Mouse (Mus musculus) adrenal gland, postnatal 10 days (tissue): ENCODE data around the gene Aipl1. TPM values are rescaled to one million over a fixed set of nuclear protein-coding genes. Genes with fewer than 3 reads are reported as not detected.

ENCODE experiments used
- total RNA-seq, 2 experiments: library from RNA; stranded (reverse); gene quantifications; 2 replicates each; pipeline ENCODE4 v1.2.3; 2021

The Aipl1 gene
- total RNA-seq, 2 experiments from 2014 or later = 0.27 to 0.33 TPM

Other genes starting within 250 kb of the Aipl1 start
- gene Pimreg, start 4.5 kb upstream of the Aipl1 start, total RNA-seq = 10 to 100 TPM; 14.1 to 23.8 TPM
- gene Pitpnm3, start 98.3 kb upstream of the Aipl1 start, total RNA-seq = 1 to 10 TPM; 1.4 to 1.5 TPM
- gene Gm43951, start 169.3 kb upstream of the Aipl1 start, total RNA-seq = 1 to 10 TPM in 1 of 2 experiments, under 1 TPM in 1; 0.57 to 1.2 TPM
- gene 4933427D14Rik, start 169.9 kb upstream of the Aipl1 start, total RNA-seq = 10 to 100 TPM in 1 of 2 experiments, 1 to 10 TPM in 1; 6.1 to 10.9 TPM
- 10 to 100 TPM; 61.5 to 64.0 TPM for gene Txndc17, start 170.0 kb upstream of the Aipl1 start, total RNA-seq
- 10 to 100 TPM; 12.3 to 14.4 TPM for gene Med31, start 178.1 kb upstream of the Aipl1 start, total RNA-seq
- gene Slc13a5, start 229.7 kb upstream of the Aipl1 start, total RNA-seq = 1 to 10 TPM in 1 of 2 experiments, under 1 TPM in 1; 0.15 to 1.4 TPM